Mouse (Mus musculus): ENCODE data around the gene Gimd1. TPM values are rescaled to one million over a fixed set of nuclear protein-coding genes. Genes with fewer than 3 reads are reported as not detected.

The Gimd1 gene
- total RNA-seq (2022): not detected

DNA sequence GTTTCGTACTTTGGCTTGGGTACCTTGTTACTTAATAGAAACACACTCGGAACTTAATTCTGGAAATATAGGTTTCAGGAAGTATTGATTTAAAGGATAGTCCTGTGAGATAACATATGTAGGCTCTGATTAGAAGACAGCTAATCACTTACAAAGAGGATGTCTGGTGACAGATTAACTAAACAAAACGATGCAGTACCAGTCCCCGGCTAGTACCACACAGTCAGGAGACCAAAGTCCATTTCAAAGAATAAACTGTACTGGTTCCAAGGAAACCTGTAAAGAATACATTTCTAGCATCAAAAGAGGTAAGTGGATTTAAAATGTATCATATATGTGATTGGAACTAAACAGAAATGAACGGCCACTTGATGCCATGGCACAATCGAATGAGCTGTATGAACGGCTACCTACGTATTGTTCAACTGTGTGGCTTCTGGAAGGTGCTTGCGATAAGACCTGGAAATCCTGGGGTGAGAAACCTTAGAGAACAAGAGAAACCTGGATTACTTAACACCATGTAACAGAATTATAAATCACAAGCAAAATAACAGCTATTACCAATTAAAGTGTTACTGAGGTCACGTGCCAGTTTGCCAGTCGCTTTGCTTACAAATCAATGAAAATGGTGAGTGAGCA lies at the start of gene Gimd1:
Gimd1 (plus strand) TSS at position 220 of the 639 bp plus-strand sequence.
- DNase-seq (ENCODE audit: low spot score): no peak

DNA sequence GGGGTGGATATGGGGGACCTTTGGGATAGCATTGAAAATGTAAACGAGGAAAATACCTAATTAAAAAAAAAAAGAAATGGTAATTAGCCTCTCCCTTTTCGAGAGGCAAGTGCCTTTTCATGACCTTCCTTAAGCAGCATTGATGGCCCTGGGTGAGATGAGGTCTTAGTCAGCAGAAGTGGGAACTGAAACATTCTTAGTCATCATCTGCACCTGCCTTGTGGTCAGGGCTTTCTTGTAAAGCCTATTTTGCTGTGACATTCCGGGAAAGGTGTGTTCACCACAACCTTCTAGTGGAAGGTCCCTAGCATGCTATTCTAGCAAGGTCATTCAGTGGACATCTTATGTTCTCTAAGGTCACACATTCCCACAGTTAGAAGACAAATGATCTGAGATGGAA lies 48.4 kb upstream of the Gimd1 start:
- DNase-seq (ENCODE audit: low spot score): no peak

GRCm38 (mm10) chr3:132582339-132582738 lies 47.3 kb upstream of the Gimd1 start:
- no peak for DNase-seq (ENCODE audit: low spot score)

- no peak for DNase-seq (ENCODE audit: low spot score)
Measured at GRCm38 (mm10) chr3:132585122-132585972, 44.3 kb upstream of the Gimd1 start.

DNA sequence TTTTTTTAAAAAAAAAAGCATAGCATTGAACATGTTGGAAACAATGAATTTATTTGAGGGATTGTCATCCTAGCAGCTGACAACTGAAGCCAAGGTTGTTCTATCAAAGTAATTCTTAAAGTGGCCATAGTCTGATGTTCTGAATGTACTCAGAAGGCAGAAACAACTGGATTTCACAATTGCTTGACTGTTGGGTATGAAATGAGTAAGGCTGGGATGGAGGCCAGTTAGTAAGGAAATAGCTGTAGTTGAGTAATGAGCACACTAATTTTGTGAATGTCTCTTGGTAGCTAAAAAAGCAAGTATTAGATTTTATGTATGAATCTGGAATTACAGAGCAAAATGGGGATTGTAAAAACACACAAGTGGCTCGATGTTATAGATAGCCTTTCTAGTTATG lies 41.5 kb upstream of the Gimd1 start:
- DNase-seq (ENCODE audit: low spot score): no peak

DNA sequence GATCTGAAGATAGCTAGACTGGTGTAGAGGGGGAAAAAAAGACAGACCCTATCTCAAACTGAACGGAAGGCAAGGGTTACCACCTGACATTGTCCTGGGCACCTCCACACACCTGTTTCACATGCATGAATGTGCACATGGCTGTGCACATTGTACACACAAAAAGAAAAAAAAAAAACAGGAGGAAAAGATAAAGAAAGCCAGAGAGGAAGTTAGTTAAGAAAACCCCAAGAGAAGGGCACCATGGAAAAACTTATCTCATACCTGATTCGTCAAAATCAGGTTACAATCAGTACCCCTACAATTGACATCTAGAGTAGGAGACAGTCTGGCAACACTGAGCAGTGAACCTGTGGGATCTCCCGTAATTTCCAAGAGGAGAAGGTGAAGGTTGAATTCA lies 39.6 kb upstream of the Gimd1 start:
- DNase-seq (ENCODE audit: low spot score): no peak

DNA sequence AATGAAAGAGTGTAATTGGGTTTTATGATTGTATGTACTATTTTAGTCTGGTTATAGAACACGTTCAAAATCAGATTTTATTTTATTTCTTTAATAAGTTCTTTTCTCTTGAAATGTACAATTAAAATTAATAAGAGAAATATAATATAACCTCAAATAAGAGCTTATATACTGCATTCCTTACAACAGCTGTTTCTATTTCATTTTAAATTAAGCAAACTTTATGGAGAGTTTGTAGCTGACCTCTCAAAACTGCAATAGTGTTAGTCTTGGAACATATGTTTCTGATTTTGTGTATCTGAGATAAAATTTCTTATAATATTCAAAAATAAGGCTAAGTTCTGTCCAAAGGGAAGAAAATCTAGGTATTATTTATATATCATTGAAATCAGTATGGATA lies 39.0 kb upstream of the Gimd1 start:
- no peak for DNase-seq (ENCODE audit: low spot score)

GRCm38 (mm10) chr3:132628741-132629140 lies 879 bp upstream of the Gimd1 start:
- no peak for DNase-seq (ENCODE audit: low spot score)

DNA sequence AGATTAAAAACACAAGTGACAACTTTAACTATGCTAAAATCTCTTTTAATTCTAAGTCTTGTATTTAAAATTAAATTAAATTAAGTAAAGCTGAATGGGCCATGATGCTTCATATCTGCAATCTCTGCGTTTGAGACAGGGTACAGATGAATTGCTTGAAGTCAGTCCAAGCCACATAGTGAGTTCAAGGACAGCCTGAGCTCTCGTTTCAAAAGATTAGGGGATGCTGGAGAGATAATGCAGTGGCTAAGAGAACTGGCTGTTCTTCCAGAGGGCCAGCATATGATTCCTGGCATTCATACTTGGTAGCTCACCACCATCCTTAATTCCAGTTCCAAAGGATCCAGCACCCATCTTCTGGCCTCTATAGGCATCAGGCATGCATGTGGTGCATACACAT lies 3.6 kb downstream of the Gimd1 start:
- DNase-seq (ENCODE audit: low spot score): no peak

DNA sequence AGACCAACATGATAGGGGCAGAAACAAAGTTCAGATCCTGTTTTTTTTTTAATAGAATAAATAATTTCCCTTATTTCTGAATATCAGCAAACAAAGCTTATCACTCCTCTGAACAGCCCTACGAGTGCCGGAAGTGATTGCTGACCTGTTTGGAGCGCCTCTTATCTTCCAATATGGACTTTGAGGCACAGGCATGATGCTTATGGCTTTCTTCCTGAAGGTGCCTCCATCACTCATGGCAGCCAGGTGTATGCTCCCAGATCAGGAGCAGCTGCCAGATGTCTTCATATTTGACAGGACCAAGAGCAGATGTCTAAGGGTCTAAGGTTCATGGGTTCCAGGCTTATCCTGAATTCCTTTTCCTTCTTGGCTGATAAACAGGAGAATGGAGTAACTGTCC lies 7.5 kb downstream of the Gimd1 start:
- no peak for DNase-seq (ENCODE audit: low spot score)

- no peak for DNase-seq (ENCODE audit: low spot score)
Measured at GRCm38 (mm10) chr3:132644071-132644470, 14.5 kb downstream of the Gimd1 start.

- no peak for DNase-seq (ENCODE audit: low spot score)
Measured at GRCm38 (mm10) chr3:132646814-132647213, 17.2 kb downstream of the Gimd1 start.

DNA sequence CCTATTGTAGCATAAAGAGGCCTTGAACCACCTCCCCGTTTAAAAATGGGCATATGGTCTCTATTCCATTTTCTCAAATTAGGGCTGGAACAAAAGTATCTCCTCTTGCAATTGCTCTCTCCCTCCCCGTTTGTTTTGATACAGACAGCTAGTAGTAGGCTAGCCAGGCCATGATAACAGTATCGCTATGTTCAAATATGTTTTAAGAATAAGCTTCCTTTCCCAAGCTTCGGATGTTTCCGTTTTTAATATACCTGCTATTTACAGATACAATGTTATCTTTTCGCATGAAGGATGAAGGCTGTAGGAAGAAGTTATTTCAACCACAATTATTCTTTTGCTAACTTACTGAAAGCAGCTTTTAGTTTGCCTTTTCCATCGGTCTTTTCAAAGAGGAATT lies 19.7 kb downstream of the Gimd1 start:
- DNase-seq (ENCODE audit: low spot score): no peak

DNA sequence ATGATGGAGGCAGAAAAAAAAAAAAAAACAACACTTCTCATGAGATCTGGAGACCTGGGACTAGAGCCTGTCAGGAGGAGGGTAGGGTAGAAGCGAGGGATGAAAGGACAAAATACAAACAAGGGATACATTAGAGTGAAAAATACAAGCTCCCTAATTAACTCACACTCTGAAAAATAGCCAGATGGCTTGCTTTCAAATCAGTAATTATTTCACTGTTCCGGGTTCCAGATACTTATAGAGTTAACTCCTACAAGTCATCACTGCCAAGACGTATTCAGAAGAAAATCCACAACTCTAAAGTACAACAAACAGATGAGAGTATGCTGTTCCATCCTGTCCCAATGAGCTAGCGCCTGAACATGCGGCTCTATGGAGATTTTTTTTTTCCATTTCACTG lies 20.6 kb downstream of the Gimd1 start:
- DNase-seq (ENCODE audit: low spot score): no peak

DNA sequence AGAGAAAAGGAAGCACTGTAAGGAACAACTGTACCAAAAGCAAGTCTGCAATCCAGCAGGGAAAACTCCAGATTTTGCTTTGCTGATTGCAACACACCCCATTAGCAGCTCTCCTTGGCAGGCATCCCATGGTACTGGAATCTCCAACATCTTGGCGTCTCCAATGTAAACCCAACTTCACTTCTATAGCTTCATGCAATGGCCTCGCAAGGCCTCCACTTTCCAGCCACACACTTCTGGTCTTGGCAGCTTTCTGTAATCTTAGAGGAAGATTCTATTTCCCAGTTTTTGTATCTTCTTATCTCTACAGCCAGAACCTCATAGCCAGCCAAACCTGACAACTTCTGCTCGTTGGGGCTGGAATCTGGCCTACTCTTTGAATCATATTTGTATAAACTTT lies 22.2 kb downstream of the Gimd1 start:
- peak; percentile 46 for DNase-seq (ENCODE audit: low spot score)

DNA sequence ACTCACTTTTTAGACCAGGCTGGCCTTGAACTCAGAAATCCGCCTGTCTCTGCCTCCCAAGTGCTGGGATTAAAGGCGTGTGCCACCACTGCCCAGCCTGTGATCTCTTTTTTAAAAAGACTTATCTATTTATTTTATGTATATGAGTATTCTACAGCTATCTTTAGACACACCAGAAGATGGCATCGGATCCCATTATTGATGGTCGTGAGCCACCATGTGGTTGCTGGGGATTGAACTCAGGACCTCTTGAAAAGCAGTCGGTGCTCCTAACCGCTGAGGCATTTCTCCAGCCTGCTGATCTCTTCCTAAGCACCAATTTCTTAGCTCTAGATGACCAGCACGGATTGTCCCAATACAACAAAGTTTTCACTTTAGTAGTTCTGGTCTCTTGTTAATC lies 24.3 kb downstream of the Gimd1 start:
- no peak for DNase-seq (ENCODE audit: low spot score)

- no peak for DNase-seq (ENCODE audit: low spot score)
Measured at GRCm38 (mm10) chr3:132655955-132656354, 26.3 kb downstream of the Gimd1 start.

- DNase-seq (ENCODE audit: low spot score): no peak
Measured at GRCm38 (mm10) chr3:132677494-132677893, 47.9 kb downstream of the Gimd1 start.

DNA sequence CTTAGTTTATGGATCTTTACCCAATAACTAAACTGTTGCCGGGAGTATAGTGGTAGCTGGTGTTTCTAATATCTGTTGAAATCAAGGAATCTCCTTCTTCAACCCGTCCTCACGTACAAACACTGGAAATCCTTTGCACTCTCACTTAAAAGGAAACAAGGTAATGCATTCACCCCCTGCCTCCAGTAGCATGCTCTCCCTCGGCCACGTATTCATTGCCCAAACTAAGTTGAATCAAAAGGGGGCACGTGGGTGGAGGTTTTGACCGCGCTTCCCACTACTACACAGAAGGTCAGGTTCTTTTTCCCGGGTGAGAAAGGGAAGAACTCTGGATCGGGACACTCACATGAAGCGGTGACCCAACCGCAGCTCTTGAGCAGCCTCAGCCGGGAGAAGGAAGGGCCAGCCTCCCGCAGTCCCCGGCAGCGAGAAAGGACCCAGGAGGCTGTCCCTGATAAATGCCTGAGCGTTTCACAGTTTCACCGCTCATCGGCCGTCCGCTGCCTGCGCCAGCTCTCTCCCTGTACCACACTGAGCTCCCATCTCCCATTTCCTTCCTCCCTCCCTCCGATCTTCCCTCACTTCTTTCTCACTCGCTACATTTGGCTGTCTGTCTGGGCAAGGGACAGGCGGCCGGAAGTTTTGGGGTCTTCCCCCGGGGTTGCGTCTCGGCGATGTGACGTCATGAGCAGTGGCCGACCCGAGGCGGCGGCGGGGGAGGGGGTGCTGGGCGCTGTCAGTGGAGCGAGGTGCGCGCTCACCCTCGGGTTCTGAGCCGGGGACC lies 54.0 kb downstream of the Gimd1 start, which contains the start of gene Tbck:
Tbck (plus strand) TSS at position 698 of the 784 bp plus-strand sequence.
- peak; percentile 92 for DNase-seq (ENCODE audit: low spot score)

DNA sequence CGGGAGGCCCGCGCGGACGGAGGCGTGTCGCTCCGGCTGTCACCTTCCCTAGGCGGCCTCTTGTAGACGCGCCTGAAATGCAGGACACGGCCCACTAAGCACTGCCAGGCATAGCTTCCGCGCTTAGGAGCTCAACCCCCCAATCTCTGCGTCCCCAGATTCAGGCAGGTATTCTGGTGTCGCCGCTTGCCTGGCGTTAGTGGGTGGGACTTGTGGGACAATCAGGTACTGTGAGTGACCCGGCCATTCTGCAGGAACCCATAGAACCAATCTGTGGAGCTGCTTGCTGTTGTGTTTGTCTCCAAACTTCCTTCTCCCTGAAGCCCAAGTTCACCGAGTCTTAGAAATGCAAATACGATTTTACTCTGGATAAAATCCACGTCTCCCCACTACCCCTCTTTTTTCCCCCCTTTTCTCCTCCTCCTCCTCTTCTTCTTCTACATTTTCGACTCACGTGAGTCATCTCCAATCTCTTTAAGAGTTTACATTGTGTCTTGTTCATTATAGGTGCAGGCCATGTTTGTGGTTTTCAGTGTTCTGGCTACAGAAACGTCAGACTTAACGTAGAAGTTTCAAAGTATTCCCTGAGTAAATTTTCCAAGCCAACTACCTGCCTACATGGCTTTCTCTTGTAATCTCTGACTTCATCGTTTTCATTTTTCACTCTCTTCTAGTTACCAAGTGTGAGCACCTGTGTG lies 54.8 kb downstream of the Gimd1 start, which contains the start of gene Aimp1:
Aimp1 (minus strand) TSS at position 140 of the 698 bp plus-strand sequence.
- DNase-seq (ENCODE audit: low spot score): no peak

Measured in heart, adult 8-10 months (tissue).